Mouse (Mus musculus) heart, postnatal 25 days (tissue): ENCODE measurements around the gene Copz1. TPM values are rescaled to one million over a fixed set of nuclear protein-coding genes. Genes with fewer than 3 reads are reported as not detected.
A peak's percentile ranks its signal among the peaks of the same experiment; 100 is the strongest.
"Not testable (repeated sequence)": the region's sequence is repeated elsewhere in the genome, so short reads cannot be mapped to it uniquely, and the experiment has no call there.

ENCODE experiments used
- DNase-seq: peaks from one replicate; pipeline ENCODE4 v3.0.0; 2022; ENCODE audit warnings: low spot score
- intact Hi-C: fragments of 180-260 bp; cut with DNase I; formaldehyde crosslinking; loops from one replicate; pipeline ENCODE4 v1.15.1; 2025
- total RNA-seq, 2 experiments: library from RNA; stranded (reverse); gene quantifications; 2 replicates each; pipeline ENCODE4 v1.2.3; 2021

Gene Copz1
- total RNA-seq = 10 to 100 TPM; 51.8 to 53.4 TPM

DNA sequence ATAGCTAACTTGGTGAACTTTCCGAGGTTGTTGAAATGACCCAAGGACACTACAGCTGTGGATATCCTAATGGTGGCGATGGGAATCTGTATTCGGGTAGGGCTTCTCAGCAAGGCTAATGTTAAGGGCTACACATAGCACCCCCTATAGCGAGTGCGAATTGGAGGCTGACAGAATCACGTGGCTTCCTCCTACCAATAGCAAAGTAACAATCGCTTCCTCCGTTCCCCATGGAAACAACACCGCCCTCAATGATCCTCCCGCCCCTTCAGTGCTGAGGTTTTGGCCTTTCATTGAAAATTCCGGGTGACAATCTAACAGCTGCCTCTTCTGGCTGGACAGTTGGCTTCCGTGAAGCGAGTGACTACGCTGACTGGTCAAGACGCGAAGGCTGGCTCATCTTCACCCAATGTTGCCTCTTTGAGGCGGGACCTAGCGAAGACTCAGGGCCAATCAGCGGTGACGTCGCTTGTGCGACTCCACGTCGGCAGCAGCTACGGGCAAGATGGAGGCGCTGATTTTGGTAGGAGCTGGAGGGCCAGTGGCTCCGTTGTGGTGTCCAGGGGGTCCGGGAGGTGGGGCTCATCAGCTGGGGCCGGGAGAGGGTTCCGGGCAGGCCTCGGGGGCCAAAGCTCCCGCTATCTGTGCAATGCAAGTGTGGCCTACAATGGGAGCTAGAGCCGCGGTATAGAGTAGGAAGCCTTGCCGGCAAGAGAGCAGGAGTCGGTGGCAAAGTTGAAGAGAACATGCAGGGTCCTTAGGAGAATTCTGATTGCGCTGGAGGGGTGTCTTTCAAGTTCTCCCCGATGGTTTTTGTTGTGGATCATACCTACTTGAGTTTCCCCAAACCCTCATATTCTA, at the start of gene Copz1:
Gene Copz1, plus strand, starts transcription at position 296 of the 861 bp plus-strand sequence.
- peak; percentile 97 for DNase-seq
- intact Hi-C loops = no loop called here

GRCm38 (mm10) chr15:103224161-103224560, 48.4 kb upstream of the Copz1 start:
- intact Hi-C loops = no loop called here
- DNase-seq = no peak

- intact Hi-C loops = no loop called here
- no peak for DNase-seq
These were observed 45.5 kb upstream of the Copz1 start for GRCm38 (mm10) chr15:103227022-103227421.

- DNase-seq = no peak
- intact Hi-C loops = no loop called here
These were observed 44.9 kb upstream of the Copz1 start for GRCm38 (mm10) chr15:103227572-103227971.

DNA sequence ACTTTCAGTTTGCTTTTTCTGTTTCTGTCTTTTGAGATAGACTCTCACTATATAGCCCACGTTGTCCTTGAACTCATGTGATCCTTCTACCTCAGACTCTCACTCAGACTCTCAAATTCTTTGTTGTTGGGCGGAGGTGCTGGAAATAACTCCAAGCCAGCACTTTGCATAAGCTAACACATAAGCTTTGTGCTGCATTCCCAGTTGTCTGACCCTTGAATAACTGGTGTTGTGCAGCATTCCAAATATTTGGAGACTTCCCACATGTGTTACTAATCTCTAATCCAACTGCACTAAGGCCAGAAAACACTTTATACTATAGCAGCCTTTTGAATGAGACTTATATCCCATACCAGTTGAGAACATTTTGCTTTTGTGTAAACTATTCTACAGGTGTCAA, 43.6 kb upstream of the Copz1 start:
- DNase-seq = no peak
- intact Hi-C loops = no loop called here

DNA sequence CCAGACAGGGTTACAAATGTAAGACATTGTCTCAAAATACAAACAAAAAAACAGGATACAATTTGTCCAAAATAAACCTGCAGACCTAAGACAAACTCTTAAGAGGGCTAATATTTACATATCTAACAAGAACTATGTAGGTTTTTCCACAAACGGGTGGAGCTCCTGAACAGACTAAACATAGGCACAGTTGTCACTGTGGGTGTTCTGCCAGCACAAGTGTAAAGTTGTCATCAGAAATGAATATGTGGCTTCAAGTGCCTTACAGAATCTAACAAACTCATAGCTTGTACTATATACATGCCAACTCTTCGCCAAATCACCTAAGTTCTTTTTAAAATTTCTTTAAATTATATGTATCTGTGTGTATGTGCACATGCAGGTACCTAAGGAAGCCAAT, 39.4 kb upstream of the Copz1 start:
- no peak for DNase-seq
- intact Hi-C loops = no loop called here

DNA sequence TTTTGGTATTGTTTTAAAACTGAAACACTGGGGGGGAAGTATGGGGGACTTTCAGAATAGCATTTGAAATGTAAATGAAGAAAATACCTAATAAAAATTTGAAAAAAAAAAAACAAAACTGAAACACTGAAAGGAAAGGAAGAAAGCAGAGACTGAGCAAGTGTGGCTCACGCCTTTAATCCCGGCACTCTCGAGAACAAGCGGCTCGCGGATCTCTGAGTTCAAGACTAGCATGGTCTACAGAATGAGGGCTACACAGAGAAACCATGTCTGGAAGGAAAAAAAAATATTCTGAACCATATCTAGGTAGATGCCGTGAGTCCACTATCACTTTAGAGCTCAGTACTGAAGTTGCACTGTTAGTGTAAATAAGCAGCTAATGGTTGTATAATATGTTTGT, 35.2 kb upstream of the Copz1 start:
- intact Hi-C loops = no loop called here
- DNase-seq = no peak

DNA sequence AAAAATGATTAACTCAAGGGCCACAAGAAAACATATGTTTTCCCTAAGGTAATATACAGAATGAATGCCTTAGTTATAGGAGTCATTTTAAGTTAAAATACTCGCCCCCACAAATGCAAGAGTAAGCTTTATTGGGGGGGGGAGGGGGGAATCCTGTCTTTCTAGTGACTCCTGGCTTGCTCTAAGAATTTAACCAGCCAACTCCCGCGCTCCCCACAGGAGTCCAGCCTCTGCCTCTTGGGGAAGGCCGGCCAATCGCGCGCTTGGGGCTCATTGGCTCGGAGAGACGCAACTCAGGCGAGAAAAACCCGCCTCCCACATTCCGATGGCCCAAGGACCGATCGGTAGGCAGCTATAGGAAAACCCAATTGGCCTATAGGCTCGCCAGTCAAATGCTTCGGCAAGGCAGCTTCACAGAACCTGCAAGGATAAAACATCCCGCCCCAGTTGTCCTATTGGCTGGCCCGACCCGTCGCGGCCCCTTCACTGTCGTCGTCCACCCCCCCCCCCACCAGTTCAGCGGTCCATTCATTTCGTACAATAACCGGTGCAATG, 33.3 kb upstream of the Copz1 start:
- intact Hi-C loops = no loop called here
- DNase-seq = peak; percentile 87

DNA sequence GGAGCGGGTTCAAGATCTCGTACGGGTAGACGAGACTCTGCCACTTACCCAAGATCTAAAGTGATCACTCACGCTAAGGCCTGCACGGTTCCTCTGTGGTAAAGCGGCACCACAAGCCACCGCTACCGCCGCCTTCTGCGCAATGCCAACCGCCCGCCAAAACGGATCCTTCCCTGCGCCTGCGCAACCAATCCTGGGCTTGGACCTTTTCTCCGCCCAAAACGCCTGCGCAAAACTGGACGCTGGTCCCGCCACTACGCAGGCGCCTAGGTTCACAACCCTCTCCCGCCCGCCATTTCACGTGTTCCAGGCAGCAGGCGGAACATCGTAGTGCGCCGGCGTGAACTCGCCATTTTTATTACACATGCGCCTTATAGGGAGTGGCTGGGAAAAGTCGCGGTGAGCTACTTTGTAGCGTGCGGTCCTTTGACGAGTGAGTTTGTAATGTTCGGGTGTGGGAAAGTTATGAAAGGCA, 32.8 kb upstream of the Copz1 start, which contains the start of gene Cbx5:
Gene Cbx5, minus strand, starts transcription at position 132 of the 475 bp plus-strand sequence.
- intact Hi-C loops = no loop called here

DNA sequence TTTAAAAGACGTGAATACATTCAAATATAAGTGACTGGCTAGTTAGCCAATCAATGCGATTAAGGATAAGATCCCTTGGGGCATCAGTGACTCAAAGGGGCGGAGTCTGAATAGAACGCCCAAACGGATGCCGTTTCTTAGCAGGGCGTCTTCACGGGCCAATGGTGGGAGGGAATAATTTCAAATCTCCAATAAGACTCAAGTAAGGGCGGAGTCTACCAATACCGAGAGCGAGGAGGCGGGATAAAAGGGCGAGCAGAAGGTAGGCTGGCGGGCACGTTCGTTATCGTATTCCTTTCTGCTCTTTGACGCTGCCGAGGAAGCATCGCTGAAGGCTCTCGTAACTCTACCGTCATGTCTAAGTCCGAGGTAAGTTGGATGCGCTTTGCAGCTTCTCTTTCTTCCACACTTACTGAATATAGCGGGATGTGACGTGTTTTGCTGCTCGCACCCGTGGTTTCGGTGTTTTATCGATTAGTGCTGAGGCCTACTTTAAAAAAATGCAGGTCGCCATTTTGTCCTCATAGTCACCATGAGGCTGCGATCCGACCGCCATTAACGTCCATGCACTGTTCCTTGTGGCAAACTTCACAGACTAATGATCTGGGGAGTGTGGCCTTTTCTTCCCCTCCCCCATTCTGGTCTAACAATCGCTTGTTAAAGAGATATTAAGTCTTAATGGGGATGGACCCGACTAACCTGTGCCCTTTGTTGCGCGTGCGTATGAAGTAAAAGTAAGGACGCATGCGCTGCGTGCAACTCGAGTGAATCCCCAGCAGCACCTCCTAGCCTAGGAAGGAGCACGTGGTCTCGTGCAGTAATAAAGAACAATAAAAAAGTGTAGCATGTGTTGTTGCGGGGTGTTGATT, 32.1 kb upstream of the Copz1 start, which contains the start of gene Hnrnpa1:
Gene Hnrnpa1, plus strand, starts transcription at position 273 of the 869 bp plus-strand sequence.
- intact Hi-C loops = no loop called here
- peak; percentile 93 for DNase-seq

More for the DNA sequence above, 32.8 kb upstream of the Copz1 start, which contains the start of gene Cbx5:
- DNase-seq = peak; percentile 97

DNA sequence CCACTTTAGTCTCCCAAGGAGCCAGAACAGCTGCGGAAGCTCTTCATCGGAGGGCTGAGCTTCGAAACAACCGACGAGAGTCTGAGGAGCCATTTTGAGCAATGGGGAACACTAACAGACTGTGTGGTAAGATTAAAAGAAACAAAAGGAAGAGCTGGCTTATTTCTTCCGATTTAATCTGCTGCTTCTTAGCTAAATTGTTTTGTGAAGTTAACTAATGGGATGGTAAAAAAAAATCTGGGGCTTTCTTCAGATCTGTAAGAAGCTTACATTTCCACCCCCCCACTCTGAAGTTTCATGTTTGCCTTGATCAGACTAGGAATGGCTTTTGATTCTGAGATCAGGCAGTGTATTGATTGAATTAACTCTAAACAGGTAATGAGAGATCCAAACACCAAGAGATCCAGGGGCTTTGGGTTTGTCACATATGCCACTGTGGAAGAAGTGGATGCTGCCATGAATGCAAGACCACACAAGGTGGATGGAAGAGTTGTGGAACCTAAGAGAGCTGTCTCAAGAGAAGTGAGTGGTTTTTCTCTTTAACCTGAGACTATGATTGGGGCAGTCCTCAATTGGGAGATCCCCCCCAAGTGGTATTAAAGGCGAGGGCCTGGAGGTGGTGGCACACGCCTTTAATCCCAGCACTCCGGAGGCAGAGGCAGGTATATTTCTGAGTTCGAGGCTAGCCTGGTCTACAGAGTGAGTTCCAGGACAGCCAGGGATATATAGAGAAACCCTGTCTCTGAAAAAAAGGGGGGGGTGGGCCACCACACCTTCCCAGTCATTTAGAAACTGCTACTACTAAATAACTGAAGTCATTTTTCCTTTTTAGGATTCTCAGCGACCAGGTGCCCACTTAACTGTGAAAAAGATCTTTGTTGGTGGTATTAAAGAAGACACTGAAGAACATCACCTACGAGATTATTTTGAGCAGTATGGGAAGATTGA, 31.2 kb upstream of the Copz1 start:
- DNase-seq, intact Hi-C loops: not testable (repeated sequence)

- no peak for DNase-seq
- intact Hi-C loops = no loop called here
These were observed 29.6 kb upstream of the Copz1 start for GRCm38 (mm10) chr15:103242885-103243284.

DNA sequence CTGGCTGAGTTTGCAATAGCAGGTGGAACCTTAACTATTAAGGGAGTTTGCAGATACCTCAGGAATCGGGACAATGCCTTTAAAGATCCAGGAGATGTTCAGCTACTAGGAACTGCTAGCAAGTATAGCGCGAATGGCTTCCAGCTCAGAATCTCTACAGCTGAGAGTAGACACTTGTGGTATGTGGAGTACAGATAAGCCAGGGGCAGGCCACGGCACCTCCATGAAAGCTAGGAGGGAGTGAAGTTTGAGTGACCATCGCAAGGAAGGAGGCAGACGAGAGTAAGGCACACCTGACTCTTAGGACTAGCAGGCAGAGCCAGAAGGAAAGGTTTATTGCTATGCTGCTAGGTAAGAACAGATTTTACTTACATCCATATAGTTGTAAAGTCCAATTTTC, 26.9 kb upstream of the Copz1 start:
- intact Hi-C loops = loop anchor here (5.0 kb wide), 1 partner anchor 38 kb away; no protein-coding TSS in a partner anchor
- no peak for DNase-seq

GRCm38 (mm10) chr15:103247078-103247781, 25.3 kb upstream of the Copz1 start:
- intact Hi-C loops = loop anchor here (5.0 kb wide), 1 partner anchor 40 kb away; no protein-coding TSS in a partner anchor
- no peak for DNase-seq

DNA sequence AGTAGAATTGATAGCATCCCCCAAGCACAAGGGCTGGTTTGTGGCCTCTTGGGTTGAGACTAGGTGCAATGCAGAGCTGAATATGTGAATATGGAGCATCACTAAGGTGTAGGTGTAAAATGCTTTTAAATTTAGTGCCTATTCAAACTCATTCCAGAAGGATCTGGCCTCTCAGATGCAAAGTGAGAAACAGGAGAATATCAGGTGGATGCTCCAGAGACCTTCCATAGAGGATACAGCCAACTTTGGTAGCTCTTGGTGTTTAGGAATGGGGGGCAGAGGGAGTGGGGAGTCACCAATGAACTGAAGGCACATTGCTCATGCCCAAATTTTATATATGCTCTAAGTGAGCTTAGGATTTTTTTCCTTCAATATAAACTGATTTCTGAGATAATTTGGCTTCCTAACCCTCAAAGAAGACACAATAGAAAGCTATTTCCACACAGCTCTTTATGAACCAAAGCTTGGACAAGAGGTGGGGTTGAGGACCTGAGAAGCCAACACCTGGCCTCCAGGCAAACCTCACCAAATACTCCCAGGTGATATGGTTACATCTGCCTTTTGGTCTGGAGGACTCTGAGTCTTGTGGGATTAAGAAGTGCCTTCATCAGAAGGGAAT, 24.6 kb upstream of the Copz1 start:
- DNase-seq = no peak
- intact Hi-C loops = loop anchor here (5.0 kb wide), 1 partner anchor 41 kb away; no protein-coding TSS in a partner anchor

- intact Hi-C loops = loop anchor here (5.0 kb wide), 1 partner anchor 41 kb away; no protein-coding TSS in a partner anchor
- DNase-seq = no peak
These were observed 23.9 kb upstream of the Copz1 start for GRCm38 (mm10) chr15:103248401-103249313.

DNA sequence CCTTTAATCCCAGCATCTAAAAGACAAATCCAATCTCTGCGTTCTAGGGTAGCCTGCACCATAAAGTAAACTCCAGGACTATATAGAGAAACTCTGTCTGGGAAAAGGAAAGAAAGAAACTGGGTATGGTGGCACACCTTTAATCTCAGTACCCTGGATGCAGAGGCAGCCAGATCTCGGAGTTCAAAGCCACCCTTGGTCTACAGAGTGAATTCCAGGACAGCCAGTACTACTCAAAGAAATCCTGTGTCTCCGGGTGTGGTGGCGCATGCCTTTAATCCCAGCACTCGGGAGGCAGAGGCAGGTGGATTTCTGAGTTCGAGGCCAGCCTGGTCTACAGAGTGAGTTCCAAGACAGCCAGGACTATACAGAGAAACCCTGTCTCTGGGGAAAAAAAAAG, 23.0 kb upstream of the Copz1 start:
- not testable (repeated sequence) for DNase-seq
- intact Hi-C loops = loop anchor here (5.0 kb wide), 1 partner anchor 42 kb away; no protein-coding TSS in a partner anchor
